Mouse (Mus musculus): ENCODE measurements around the gene Zkscan16.

GRCm38 (mm10) chr4:58990609-58991434 is 47.4 kb downstream of the Zkscan16 start:
- no peak for TF ChIP-seq CTCF (IDR thresholded peaks at IDR 0.05; ENCODE audit: borderline replicate concordance, control insufficient read depth, extremely low read depth, insufficient read depth, low read length, poor library complexity)
- TF ChIP-seq POLR2A (IDR thresholded peaks at IDR 0.05; ENCODE audit: control insufficient read depth, extremely low read depth, insufficient read depth, low read length, poor library complexity), result no peak
